Mouse (Mus musculus): Measurements from ENCODE around the gene Nfu1.
"Not testable (repeated sequence)": the region's sequence is repeated elsewhere in the genome, so short reads cannot be mapped to it uniquely, and the experiment has no call there.

Nfu1 gene

DNA sequence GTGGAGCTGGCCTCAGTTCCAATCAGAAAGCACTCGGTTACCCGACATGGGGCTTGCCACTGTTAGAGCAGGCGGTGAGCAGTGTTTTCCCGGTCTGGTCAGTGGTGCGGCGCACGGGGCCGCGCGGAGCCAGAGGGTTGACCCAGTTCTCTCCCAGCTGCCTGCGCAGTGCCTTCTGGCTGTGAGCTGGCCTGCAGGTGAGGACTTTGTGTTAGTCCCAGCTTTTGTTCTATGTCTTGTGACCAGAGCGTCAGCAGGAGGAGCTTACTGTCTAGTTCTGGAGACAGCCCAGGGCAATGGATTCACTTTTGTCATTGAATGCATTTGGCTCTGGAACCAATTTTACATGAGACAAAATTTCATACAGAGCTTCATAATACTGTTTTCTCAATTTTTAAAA lies 12.8 kb downstream of the Nfu1 start:
- no peak for DNase-seq (ENCODE audit: low read depth, low spot score)

DNA sequence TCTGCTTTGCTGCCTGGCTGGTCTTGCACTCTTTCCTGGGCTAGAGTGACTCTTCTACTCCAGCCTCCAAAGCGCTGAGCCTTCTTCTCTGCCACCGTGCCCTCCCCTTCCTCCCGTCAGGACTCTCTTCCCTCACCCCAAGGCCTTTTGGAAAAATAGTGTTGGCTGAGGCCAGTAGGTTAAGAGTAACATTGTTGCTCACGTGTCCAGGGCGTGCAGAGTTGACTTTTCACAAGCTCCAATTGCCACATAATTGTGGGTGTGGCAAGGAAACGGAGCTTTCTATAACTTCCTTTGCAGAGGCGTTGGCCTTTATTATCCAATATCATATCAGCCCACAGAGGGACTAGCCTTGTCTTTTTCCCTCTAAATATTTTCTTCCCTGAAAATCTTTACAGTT lies 17.9 kb downstream of the Nfu1 start:
- DNase-seq (ENCODE audit: low read depth, low spot score) = no peak

GRCm38 (mm10) chr6:87028881-87029280 lies 19.8 kb downstream of the Nfu1 start:
- no peak for DNase-seq (ENCODE audit: low read depth, low spot score)

- not testable (repeated sequence) for DNase-seq (ENCODE audit: low read depth, low spot score)
Observed at GRCm38 (mm10) chr6:87031310-87031709, 22.3 kb downstream of the Nfu1 start.

DNA sequence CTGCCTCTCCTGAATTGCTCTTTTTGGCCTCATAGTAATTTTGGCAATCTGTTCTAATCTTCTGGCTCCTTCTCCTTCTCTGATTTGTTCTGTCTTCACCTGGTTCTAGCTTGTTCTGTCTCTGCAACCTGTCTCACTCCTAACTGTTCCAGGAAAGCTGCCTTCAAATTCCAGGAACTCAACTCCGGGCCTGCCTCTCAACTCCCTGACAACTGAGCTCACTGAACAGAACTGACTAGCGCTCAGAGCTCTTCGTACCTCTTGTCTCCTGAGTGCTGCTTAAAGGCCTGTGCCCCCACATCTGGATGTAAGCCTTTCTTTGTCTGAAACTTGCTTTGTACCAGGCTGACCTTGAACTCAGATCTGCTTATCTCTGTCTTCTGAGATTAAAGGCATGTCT lies 23.4 kb downstream of the Nfu1 start:
- DNase-seq (ENCODE audit: low read depth, low spot score) = no peak

GRCm38 (mm10) chr6:87034395-87034794 lies 25.4 kb downstream of the Nfu1 start:
- no peak for DNase-seq (ENCODE audit: low read depth, low spot score)

DNA sequence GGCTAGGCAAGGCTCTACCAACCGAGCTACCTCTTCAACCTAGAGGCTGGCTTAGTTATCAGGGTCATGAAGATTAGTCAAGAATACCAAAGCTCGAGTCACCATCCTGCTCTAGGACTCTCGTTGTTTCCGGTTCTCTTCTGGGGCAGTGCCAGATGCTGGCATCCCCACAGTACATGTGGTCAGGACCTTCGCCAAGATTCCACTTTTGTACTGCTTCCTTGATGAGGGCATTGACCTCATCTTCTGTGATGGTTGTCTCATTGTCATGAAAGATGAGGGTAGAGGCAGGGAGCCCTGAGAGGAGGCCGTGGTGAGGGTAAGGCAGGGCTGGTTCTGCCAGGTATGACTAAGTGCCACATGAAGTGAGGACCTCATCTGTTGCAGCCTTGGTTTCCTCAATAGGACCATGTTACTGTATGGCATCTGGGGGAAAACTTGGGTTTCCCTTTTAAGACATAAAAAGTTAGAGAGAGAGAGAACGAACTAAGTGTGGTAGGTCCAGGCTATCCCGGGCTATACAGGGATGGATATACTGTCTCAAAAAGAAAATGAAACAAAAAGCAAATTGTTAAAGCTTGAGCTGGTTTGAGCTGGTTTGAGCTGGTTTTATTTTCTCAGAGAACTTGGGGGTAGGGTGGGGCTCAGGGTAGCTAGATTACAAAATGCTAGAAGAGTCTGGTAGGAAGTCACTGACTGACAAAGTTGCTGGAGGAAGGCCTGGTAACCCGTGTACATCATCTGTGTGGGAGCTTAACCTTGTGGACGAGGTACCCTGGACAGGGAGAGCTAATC lies 29.0 kb downstream of the Nfu1 start:
- no peak for DNase-seq (ENCODE audit: low read depth, low spot score)

DNA sequence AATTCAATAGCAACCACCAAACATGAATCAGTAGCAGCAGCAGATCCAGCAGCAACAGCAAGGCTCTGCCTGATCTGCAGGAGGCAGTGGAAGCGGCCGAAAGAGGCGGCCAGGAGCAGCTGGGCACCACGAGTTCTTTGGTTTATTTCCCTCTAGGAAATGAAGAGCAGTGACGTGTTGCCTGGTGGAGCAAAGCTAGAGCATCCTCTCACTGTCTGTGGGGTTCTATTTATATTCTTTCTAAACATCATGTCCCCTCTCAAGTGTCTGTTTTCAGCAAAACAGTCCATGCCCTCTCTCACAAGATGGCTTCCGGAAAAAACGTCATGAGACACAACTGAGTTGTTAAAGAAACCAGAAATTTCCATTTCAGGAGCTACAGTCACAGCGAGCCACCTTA lies 30.1 kb downstream of the Nfu1 start:
- no peak for DNase-seq (ENCODE audit: low read depth, low spot score)

DNA sequence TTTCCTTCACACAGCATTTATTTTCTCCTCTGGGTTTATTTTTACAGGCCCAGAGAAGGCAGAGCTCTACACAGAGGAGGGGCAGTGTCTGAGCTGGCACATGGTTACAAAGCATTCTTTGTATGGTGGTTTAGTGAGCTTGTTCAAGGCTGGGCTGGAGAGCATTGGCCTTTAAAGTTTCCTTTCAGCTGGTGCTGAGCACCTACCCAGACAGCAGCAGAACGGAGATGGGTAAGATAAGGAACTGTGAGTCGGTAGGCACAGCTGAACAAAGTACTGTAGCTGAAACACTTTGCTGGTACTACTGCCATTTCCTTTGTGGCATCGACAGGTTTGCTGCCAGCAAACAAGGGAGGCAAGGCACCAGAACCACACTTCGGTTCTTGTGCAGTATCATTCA lies 31.9 kb downstream of the Nfu1 start:
- no peak for DNase-seq (ENCODE audit: low read depth, low spot score)

DNA sequence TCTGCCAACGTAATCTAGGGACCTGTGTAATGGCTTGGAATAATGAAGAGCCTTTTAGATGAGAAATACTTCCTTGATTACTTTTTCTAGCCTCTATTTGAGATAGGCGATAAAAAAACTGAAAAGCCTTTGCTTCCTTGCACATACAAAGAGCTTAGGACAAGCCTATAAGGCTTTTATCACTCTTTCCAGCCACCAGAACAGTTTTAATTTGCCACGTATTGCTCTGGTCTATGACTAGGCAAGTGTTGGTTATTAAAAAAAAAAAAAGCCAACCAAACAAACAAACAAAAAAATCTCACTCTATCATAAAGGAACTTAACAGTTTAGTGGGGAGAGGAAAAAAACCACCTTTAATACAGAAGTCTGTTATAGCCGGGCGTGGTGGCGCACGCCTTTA lies 32.4 kb downstream of the Nfu1 start:
- no peak for DNase-seq (ENCODE audit: low read depth, low spot score)

DNA sequence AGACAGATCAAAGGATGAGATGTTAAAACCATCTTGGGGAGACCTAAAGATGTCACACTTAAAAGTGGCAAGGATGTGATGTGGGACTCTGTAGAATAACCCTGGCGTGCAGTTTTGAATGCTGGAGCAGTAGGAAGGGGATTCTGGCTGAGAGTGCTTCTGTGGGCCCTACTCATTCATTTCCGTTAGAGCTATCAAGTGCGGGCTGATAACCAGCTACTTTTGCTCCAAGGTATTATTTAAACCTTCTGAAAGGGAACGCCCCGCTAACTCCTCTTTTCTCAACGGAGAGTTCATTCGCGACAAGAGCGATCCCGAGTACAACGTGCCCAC lies 32.9 kb downstream of the Nfu1 start:
- no peak for DNase-seq (ENCODE audit: low read depth, low spot score)

GRCm38 (mm10) chr6:87042337-87043130 lies 33.5 kb downstream of the Nfu1 start, which contains the start of gene Gfpt1:
TSS of gene Gfpt1 (plus strand) at chr6:87042846.
- DNase-seq (ENCODE audit: low read depth, low spot score) = peak; percentile 94

- DNase-seq (ENCODE audit: low read depth, low spot score) = no peak
Observed at GRCm38 (mm10) chr6:87043131-87043516, 34.1 kb downstream of the Nfu1 start.

- no peak for DNase-seq (ENCODE audit: low read depth, low spot score)
Observed at GRCm38 (mm10) chr6:87044895-87045294, 35.9 kb downstream of the Nfu1 start.

GRCm38 (mm10) chr6:87045507-87045906 lies 36.5 kb downstream of the Nfu1 start:
- DNase-seq (ENCODE audit: low read depth, low spot score) = no peak

GRCm38 (mm10) chr6:87048712-87049111 lies 39.7 kb downstream of the Nfu1 start:
- DNase-seq (ENCODE audit: low read depth, low spot score) = not testable (repeated sequence)

GRCm38 (mm10) chr6:87051886-87052425 lies 42.9 kb downstream of the Nfu1 start:
- DNase-seq (ENCODE audit: low read depth, low spot score) = no peak

- no peak for DNase-seq (ENCODE audit: low read depth, low spot score)
Observed at GRCm38 (mm10) chr6:87054193-87054592, 45.2 kb downstream of the Nfu1 start.

- no peak for DNase-seq (ENCODE audit: low read depth, low spot score)
Observed at GRCm38 (mm10) chr6:87059754-87060153, 50.7 kb downstream of the Nfu1 start.

- no peak for DNase-seq (ENCODE audit: low read depth, low spot score)
Observed at GRCm38 (mm10) chr6:87063586-87063985, 54.5 kb downstream of the Nfu1 start.

DNA sequence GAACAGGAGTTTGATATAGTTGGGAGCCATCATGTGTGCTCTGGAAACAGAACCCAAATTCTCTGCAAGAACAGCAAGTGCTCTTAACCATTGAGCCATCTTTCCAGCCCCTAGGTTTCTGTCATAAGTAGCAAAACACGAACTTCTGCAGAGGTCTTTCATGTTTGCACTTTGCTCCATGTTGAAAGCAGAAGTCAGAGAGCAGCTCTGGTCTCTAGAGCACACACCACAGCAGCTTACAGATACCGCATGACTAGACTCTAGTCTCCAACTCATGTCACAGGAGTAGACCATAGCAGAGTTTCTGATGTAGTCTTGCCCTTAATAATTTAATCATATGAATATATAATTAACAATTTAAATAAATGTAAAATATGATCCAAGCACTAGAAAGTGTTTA lies 59.2 kb downstream of the Nfu1 start:
- DNase-seq (ENCODE audit: low read depth, low spot score) = no peak

DNA sequence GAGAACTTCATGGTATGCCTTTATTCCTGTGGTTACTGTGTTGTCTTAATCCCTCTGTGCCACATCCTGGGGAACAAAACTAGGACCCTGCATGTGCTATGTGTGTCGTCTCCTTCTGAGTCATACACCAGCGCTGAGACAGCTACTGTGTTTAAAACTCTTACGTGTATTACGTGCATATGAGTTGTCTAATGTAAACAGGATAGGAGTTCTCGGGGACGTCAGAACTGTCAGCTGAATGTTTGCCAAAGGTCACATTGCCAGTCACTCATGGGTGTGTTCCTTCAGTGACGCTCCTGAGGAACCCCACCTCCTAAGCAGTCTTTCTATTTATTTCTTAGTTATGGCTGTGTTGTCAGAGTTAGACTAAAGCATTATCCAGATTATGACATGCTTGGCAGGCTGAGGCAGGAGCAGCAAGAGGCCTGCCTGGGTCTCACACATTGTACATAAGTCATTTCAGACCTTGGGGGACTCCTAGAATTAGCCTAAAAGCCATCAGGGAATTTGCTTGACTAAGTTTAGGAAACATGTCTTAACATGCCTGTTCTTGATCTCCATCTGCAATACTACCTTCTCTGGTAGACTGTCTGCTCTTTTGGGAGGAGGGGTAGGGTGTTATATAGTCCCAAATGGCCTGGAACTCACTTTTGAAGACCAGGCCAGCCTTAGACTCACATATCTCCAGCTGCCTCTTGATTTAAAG lies 60.3 kb downstream of the Nfu1 start:
- no peak for DNase-seq (ENCODE audit: low read depth, low spot score)

Measured in ES-CJ7 (cell line).